In genomic region chr2:128087798-128088545, GRCm38 (mm10) we compare ENCODE assay signal across 17 mouse cellular contexts.
"Had no signal": no experiment of that assay in that cellular context is flagged by ENCODE, and none has a peak within 500 bp of the region (broad histone marks: within the 10 kb centered on the region; RNA-seq: fewer than 3 reads in every experiment).

No protein-coding gene starts in this region.

- H3K4me3 ChIP-seq: left cerebral cortex, adult 2 months; liver, embryonic 13.5 days; midbrain, embryonic 13.5 days; neural tube, embryonic 12.5 days; neural tube, embryonic 15.5 days had no signal

- ATAC-seq: midbrain, embryonic 13.5 days had no signal

- H3K36me3 ChIP-seq: liver, embryonic 13.5 days; midbrain, embryonic 13.5 days; neural tube, embryonic 12.5 days; neural tube, embryonic 15.5 days had no signal

- H3K4me2 ChIP-seq: liver, embryonic 13.5 days; midbrain, embryonic 13.5 days; neural tube, embryonic 12.5 days; neural tube, embryonic 15.5 days had no signal

- H3K27ac ChIP-seq: kidney, postnatal 0 days; left cerebral cortex, adult 2 months; liver, embryonic 13.5 days; macrophage; midbrain, embryonic 13.5 days; neural tube, embryonic 12.5 days; neural tube, embryonic 15.5 days; stomach, postnatal 0 days had no signal

- H3K9ac ChIP-seq: liver, embryonic 13.5 days; midbrain, embryonic 13.5 days; neural tube, embryonic 12.5 days; neural tube, embryonic 15.5 days had no signal

- H3K27me3 ChIP-seq: liver, embryonic 13.5 days; midbrain, embryonic 13.5 days; neural tube, embryonic 12.5 days; neural tube, embryonic 15.5 days had no signal

- DNase-seq: kidney, adult 2 months; kidney, postnatal 25 days; layer of hippocampus, postnatal 36 days; liver, embryonic 13.5 days; lung, adult 2 months; lung, postnatal 14 days; right cerebral cortex, adult 18-20 months; right cerebral cortex, postnatal 14 days; right cerebral cortex, postnatal 4 days; thymus, postnatal 36 days had no signal

- H3K9me3 ChIP-seq: liver, embryonic 13.5 days; midbrain, embryonic 13.5 days; neural tube, embryonic 12.5 days; neural tube, embryonic 15.5 days had no signal
